Mouse (Mus musculus) lung, postnatal 0 days (tissue): ENCODE data around the gene Glt1d1. TPM values are rescaled to one million over a fixed set of nuclear protein-coding genes. Genes with fewer than 3 reads are reported as not detected.
A peak's percentile ranks its signal among the peaks of the same experiment; 100 is the strongest.

Source experiments
- ATAC-seq: fragments of 200-750 bp; cut with Nextera tagmentation; 2 replicates; pipeline ENCODE4 v1.8.0; 2017; ENCODE audit warnings: moderate library complexity
- DNase-seq: peaks from one replicate; pipeline ENCODE4 v3.0.0-alpha.2; 2016; ENCODE audit warnings: low spot score
- H3K27ac ChIP-seq: fragments of 300-500 bp; sonication (generic); 2 replicates; pipeline ENCODE4 v1.5.1; 2014; ENCODE audit warnings: antibody characterized with exemption, mild to moderate bottlenecking, low read length, mixed read lengths
- H3K27me3 ChIP-seq: fragments of 300-500 bp; sonication (generic); replicated peaks from 2 replicates; pipeline ENCODE4 v1.6.1; 2014; ENCODE audit warnings: low read length, mixed read lengths; ENCODE audit not compliant: insufficient read depth
- H3K36me3 ChIP-seq: fragments of 300-500 bp; sonication (generic); 2 replicates; pipeline ENCODE4 v1.6.1; 2014; ENCODE audit warnings: low read length, mixed read lengths; ENCODE audit not compliant: insufficient read depth
- H3K4me1 ChIP-seq: fragments of 300-500 bp; sonication (generic); 2 replicates; pipeline ENCODE4 v1.6.1; 2014; ENCODE audit warnings: antibody characterized with exemption, low read depth, low read length, mixed read lengths; ENCODE audit not compliant: insufficient read depth
- H3K4me2 ChIP-seq: fragments of 300-500 bp; sonication (generic); replicated peaks from 2 replicates; pipeline ENCODE4 v1.6.1; 2014; ENCODE audit warnings: low read depth, mild to moderate bottlenecking, low read length, moderate library complexity, mixed read lengths
- H3K4me3 ChIP-seq: fragments of 300-500 bp; sonication (generic); 2 replicates; pipeline ENCODE4 v1.5.1; 2014; ENCODE audit warnings: low read depth, low read length
- H3K9ac ChIP-seq: fragments of 300-500 bp; sonication (generic); replicated peaks from 2 replicates; pipeline ENCODE4 v1.6.1; 2014; ENCODE audit warnings: low read depth, mild to moderate bottlenecking
- H3K9me3 ChIP-seq: fragments of 300-500 bp; sonication (generic); 2 replicates; pipeline ENCODE4 v1.6.1; 2016; ENCODE audit warnings: low read length, mixed read lengths
- CTCF ChIP-seq: IDR thresholded peaks from 2 replicates; pipeline ENCODE4 v1.5.1; 2016; ENCODE audit warnings: antibody characterized with exemption, mild to moderate bottlenecking
- EP300 ChIP-seq: IDR thresholded peaks from 2 replicates; pipeline ENCODE4 v1.6.1; 2016; ENCODE audit warnings: antibody characterized with exemption, mild to moderate bottlenecking, control low read depth
- whole genome bisulfite sequencing: fragments of 180-500 bp; shearing (Covaris S2); extraction: QIAGEN DNeasy Blood & Tissue Kit; methylation state at CpG from one replicate; pipeline ENCODE4 v1.1.7; 2014; 5-methylcytosine and 5-hydroxymethylcytosine counted together
- polyA plus RNA-seq: library from polyadenylated mRNA; unstranded; fragments of >200 nt; fragmentation: Nextera tagmentation; extraction: Ambion mirVana; gene quantifications from 2 replicates; pipeline ENCODE4 v1.2.1, GENCODE M21; 2015

The Glt1d1 gene
- polyA plus RNA-seq, 1 experiment from 2014 or later, result 0.19 TPM

DNA sequence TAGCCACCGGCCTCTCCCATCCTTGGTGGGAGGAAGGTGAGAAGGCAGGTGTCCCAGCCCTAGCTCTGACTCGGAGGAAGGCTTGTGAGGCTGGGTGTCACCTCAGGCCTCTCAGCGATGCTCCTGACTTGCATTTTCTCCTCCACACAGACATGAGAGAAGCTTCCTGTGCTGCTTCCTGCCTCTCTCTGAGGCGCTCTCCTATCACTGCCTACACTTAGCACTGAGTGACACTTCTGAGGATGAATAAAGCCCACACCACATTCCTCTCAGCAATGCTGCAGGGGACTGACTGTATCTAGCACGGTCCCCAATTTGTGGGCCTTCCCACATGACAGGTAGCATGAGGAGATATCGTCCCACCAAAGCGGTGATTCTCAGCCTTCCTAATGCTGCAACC lies 35.2 kb upstream of the Glt1d1 start:
- Histone ChIP-seq H3K4me1 (no peaks in the 10 kb centered on the region), H3K9me3 (no peaks in the 10 kb centered on the region), H3K36me3 (peaks cover 52% of the 10 kb centered on the region), H3K9ac (no peak overlapping the region), H3K27ac (no peak overlapping the region), H3K27me3 (no peaks in the 10 kb centered on the region), H3K4me3 (no peak overlapping the region), H3K4me2 (no peak overlapping the region)
- 90% methylated on average over 5 of the region's 7 CpGs for WGBS
- TF ChIP-seq CTCF (no peak), EP300 (no peak)
- ATAC-seq (no peak), DNase-seq (no peak)

DNA sequence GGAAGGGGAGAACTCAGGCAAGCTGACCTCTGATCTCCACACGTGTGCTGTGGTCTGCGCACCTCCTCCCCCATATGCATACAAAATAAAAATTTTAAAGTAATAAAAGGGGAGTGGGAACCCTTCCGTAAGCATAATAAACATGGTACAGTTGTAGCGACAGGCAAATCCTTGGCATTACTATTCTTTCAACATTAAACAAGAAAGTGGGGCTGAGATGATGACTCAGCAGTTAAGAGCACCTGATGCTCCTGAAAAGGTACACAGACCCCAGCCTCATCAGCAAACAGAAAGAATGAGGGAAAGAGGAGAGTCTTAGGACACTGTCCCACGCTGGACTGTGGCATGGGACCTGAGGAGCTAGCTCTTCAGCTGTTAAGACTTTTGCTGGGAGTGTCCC lies 29.1 kb upstream of the Glt1d1 start:
- Histone ChIP-seq H3K4me2 (no peak overlapping the region), H3K9me3 (no peaks in the 10 kb centered on the region), H3K36me3 (peaks cover 51% of the 10 kb centered on the region), H3K27me3 (no peaks in the 10 kb centered on the region), H3K9ac (no peak overlapping the region), H3K27ac (no peak overlapping the region), H3K4me1 (no peaks in the 10 kb centered on the region), H3K4me3 (no peak overlapping the region)
- DNase-seq (no peak), ATAC-seq (no peak)
- 85% methylated on average over 5 of the region's 5 CpGs for WGBS
- TF ChIP-seq EP300 (no peak), CTCF (no peak)

DNA sequence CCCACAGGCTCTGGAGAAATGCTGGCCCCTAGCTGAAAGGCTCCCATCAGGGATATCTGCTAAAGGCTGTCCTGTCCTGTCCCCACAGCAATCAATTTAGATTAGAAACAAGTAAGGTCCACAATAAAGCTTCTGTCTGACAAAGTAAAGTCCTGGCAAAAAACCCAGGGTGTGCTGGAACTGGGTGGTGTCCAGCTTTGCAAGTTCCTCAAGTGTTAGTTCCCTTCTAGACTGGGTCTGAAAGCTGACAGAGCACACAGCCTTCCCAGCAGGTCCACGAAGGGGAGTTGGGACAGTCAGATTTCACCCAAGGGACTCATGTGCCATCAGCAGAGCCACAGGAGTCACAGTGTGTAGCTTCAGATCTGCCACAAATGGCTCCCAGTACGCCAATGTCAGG lies 24.6 kb upstream of the Glt1d1 start:
- H3K4me3 ChIP-seq, result no peak overlapping the region
- DNase-seq, result no peak
- H3K9ac ChIP-seq, result no peak overlapping the region
- H3K4me1 ChIP-seq, result no peaks in the 10 kb centered on the region
- ATAC-seq, result no peak
- H3K4me2 ChIP-seq, result no peak overlapping the region
- 88% methylated on average over 2 of the region's 2 CpGs for WGBS
- no peaks in the 10 kb centered on the region for H3K9me3 ChIP-seq
- TF ChIP-seq CTCF, result no peak
- no peak for TF ChIP-seq EP300
- no peak overlapping the region for H3K27ac ChIP-seq
- no peaks in the 10 kb centered on the region for H3K27me3 ChIP-seq
- peaks cover 28% of the 10 kb centered on the region for H3K36me3 ChIP-seq

DNA sequence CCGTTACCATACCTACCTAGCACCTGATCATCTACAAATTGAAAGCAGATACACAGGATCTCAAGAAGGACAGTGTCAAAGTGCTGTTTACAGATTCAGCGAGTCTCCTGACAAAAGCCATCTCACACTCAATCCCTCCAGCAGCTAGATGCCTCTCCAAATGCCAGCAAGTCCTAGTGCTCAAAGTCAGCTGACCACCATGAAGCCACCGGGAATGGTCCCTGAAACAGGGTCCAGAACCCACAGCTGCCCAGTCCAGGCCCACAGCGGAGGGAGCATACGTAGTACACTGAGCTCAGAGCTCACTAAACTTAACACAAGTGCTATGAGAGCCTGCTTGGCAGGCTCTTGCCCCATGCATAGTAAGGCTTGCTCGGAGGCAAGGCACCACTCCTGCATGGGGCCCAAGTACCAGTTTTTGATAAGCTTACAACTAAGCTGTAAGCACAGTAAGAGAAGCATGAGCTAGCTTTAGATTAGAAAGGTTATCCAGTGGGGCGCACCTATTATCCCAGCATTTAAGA lies 22.8 kb upstream of the Glt1d1 start:
- peak; percentile 44 for DNase-seq
- Histone ChIP-seq H3K9me3 (no peaks in the 10 kb centered on the region), H3K27me3 (no peaks in the 10 kb centered on the region), H3K4me3 (no peak overlapping the region), H3K36me3 (peaks cover 19% of the 10 kb centered on the region), H3K4me1 (peaks cover 8% of the 10 kb centered on the region; the same call in 1 of the 2 replicates), H3K27ac (no peak overlapping the region), H3K4me2 (no peak overlapping the region), H3K9ac (no peak overlapping the region)
- peak; percentile 74 for ATAC-seq
- TF ChIP-seq CTCF (no peak), EP300 (no peak)
- WGBS, result 47% methylated on average over 7 of the region's 7 CpGs

DNA sequence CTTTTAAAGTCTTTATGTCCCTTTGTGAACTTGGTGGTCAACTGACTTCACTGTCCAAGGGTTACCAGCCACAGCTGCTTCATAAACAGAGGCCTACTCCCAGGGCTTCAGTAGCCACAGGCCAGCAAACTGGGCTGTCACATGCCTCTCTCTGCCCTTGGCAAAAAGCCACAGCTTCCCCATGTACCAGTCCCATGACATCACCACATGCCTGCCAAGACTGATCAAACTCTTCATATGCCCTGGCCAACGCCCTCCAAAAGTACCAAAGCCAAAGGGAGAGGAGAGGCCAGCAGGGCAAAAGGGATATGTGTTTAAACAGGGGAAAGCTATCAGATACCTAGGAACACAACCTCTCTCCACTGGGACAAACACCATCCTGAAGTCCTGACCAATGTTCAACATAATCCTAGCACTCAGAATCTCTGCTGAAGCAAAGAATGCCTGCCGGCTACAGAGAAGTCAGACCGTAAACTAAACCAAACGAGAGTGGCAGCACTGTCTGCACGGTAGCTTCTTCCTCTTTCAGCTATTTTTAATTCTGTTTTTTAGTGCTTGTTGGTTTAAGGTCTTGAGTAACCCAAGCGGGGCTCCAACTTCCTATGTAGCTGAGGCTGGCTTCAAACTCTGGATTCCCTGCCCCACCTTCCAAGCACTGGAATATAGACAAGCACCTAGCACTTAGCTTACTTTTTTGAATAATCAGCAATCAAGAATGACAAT lies 21.1 kb upstream of the Glt1d1 start:
- WGBS, result 41% methylated on average over 6 of the region's 6 CpGs
- H3K27me3 ChIP-seq, result no peaks in the 10 kb centered on the region
- H3K9me3 ChIP-seq, result no peaks in the 10 kb centered on the region
- H3K4me1 ChIP-seq, result peaks cover 25% of the 10 kb centered on the region
- DNase-seq (peak; percentile 73), ATAC-seq (peak; percentile 63)
- no peak overlapping the region for H3K9ac ChIP-seq
- peak overlapping the region; percentile 38; the same call in 1 of the 2 replicates for H3K27ac ChIP-seq
- TF ChIP-seq EP300 (no peak), CTCF (no peak)
- H3K4me3 ChIP-seq, result no peak overlapping the region
- H3K4me2 ChIP-seq, result no peak overlapping the region
- H3K36me3 ChIP-seq, result peaks cover 14% of the 10 kb centered on the region; the same call in 1 of the 2 replicates

DNA sequence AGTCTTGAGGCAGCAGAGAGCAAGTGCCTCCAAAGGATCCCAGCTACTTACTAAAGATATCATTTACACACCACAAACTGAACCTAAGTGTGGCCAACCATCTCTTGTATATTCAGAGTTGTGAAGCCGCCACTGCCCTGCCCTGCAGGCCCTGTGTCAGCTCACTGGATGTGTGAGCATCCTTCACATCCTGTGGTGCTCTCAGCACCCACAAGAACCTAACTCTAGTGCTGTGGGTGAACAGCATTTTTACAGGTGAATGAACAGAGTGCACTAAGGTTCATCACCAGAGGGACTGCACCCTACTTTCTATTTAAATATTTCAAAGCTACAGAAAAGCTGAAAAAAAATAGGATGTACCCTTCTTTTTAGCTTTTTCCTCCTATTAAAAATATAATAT lies 20.2 kb upstream of the Glt1d1 start:
- Histone ChIP-seq H3K27ac (no peak overlapping the region), H3K27me3 (no peaks in the 10 kb centered on the region), H3K4me2 (no peak overlapping the region), H3K9ac (no peak overlapping the region), H3K4me1 (peaks cover 30% of the 10 kb centered on the region), H3K9me3 (no peaks in the 10 kb centered on the region), H3K36me3 (peaks cover 12% of the 10 kb centered on the region; the same call in 1 of the 2 replicates), H3K4me3 (no peak overlapping the region)
- DNase-seq (no peak), ATAC-seq (no peak)
- WGBS, result 77% methylated on average over 1 of the region's 1 CpGs
- TF ChIP-seq EP300, result no peak
- TF ChIP-seq CTCF, result no peak
